Mouse (Mus musculus) heart, adult 9 months (tissue): ENCODE data around the gene Nras.

Experiments
- DNase-seq, 2 experiments: peaks; one replicate each; pipeline ENCODE4 v3.0.0; 2022; ENCODE audit warnings: low spot score in 2 of 2

Nras gene

DNA sequence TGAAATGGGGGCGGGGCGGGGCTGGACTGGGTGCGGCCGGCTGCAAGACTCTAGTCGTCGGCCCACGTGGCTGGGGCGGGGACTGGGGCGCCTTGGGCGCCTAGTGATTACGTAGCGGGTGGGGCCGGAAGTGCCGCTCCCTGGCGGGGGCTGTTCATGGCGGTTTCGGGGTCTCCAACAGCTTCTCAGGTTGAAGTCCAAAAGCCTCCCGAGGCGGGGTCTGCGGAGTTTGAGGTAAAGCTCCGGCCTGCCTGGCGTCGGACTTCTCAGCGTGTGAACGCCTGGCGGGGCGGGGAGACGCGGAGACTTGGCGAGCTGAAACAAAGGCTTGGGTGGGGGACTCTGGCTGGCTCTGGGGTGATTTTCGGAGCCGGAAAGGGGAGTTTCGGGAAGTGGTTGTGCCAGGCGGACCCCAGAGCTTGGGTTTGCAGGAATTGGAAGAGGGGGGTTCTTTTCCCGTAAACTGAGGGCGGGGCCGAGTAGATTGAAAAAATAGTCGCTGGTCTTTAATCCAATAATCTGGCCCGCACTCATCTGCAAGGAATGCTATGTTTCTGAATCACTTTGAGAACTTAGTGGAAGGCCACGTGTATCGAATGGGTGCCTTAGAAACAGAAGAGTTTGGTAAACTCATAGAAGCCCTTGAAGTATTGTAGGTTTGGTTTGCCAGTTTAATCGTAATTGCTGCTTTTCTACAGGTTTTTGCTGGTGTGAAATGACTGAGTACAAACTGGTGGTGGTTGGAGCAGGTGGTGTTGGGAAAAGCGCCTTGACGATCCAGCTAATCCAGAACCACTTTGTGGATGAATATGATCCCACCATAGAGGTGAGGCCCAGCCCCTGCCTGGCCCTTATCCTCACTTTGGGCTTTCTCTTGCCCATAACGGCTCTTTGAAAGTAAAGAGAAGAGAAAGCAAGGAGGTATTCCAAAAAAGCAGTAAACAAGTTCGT is at the start of gene Nras:
Nras (plus strand) TSS at position 79 of the 951 bp plus-strand sequence.
- peak; percentile 93 to 94 for DNase-seq

DNA sequence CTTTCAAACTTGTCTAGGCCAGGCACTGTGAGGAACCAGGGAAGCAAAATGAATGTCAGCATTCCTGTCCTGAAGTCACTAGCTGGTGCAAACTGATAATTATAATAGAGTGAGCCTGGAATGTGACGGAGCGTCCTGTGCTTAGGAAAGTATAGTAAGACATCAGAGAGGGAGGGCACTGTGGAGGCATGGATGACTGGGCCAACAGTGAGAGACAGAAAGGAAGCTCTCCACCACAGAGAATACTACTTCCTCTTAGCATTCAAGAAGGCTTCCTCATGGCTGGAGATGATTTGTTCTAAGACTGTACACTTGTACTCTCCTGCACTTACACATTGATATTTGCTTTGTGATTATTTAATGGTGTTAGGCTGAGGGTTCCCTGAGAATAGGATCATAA is 40.7 kb upstream of the Nras start:
- DNase-seq = no peak

DNA sequence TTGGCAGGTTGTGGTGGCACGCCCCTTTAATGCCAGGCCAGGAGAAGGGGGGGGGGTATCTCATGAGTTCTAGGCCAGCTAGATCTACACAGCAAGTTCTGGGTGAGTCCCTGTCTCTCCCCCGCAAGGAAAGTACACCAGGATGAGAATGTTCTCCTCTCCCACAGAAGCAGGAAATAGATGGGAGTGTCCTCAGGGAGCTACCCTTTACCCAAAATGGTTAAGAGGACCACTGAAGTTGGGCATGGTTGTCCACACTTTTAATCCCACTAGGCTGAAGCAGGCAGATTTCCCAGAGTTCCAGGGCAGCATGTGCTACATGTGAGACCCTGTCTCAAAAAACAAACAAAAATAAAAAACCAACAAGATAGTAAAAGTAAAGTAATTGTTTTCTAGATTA is 38.6 kb upstream of the Nras start:
- DNase-seq = no peak

DNA sequence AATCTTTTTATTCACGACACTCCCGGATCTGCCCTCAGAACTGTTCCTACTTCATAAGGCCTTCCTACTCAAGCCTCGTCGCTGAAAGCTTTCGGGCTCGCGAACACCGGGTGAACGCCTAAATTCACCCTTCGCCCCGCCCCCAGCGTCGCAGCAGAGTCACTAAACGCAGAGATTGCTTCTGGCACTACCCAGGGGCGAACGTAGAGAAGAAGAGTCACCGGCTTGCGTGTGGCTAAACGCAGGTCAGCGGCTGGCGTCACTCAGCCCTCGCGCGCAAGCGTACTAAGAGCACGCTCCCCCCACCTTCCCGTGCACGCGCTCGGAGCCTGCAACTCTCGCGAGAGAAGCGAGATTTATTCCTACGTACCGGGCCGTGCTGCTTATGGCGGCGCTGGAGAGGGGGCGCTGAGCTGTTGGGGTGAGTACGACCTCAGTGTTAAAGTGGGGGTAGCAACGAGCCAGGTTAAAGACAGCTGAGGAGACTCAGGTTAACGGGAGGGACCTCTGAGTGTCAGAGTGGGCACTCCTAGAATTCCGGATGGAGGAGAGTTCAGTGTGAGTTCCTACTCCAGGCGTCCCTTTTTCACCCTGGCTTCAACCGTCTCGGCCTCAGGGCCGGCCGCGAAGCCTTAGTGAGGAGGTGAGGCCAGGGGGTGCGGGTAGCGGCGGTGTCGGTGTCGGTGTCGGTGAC is 37.7 kb upstream of the Nras start, which contains the start of gene Csde1:
Csde1 (plus strand) TSS at position 178 of the 694 bp plus-strand sequence.
- peak; percentile 98 for DNase-seq

DNA sequence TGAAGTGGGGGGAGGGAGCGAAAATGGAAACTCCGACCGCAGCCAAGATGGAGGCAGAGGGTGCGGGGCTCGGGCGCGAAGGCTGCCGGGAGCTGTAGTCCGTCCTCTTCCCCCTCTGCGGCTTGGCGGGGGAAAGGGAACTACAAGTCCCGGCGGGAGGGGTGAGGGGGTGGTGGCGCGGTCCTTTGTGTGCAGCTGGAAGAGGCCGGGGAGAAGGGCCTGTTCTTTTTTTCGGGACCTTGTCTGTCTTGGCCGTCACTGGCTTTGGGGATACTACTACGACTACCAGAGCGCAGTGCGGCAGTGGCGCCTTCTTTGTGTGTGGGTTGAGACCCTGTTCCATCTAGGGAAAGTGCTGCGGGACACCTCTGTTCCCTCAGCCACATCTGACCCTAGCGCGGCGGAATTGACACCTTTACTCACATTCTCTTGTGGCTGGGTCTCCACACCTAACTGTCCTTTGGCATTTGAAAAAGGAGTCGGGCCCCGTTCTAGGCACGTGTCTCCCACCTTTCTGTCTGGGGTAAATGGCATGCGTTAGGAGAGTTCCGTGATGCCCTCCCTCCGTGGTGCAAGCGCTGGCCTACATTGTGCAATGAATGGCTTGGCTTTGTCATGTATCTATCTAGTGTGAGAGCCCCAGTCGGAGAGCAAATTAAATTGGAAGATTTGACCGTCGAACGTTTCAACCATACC is 37.0 kb upstream of the Nras start:
- DNase-seq = peak; percentile 85 to 88

DNA sequence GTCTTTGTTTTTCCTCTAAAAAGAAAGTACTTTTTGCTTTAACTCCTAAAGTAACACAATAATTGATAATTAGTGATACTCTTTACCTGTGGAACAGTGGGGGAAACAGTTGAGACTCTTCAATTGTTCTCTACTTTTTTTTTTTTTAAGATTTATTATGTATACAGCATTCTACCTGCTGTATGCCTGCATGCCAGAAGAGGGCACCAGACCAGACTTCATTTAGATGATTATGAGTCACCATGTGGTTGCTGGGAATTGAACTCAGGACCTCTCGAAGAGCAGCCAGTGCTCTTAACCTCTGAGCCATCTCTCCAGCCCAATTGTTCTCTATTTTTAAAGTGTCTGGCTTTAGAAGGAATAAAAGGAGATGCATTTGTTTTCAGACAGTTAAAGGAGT is 31.9 kb upstream of the Nras start:
- DNase-seq = no peak

DNA sequence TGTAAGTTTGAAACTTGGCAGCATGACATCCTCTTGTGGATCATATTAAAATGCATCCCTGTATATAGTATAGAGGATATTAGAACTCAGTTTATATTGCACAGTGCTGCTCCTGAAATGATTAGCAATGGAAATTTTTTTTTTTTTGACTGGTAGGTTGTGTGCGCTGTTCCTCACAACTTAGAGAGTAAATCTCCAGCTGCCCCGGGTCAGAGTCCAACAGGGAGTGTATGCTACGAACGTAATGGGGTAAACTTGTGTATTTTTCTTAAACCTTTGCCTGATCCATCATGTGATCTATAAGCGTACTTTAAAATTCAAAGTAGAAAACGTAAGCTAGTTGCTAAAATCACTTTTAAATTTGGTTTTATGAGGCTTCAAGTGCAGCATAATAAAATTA is 17.8 kb upstream of the Nras start:
- no peak for DNase-seq

DNA sequence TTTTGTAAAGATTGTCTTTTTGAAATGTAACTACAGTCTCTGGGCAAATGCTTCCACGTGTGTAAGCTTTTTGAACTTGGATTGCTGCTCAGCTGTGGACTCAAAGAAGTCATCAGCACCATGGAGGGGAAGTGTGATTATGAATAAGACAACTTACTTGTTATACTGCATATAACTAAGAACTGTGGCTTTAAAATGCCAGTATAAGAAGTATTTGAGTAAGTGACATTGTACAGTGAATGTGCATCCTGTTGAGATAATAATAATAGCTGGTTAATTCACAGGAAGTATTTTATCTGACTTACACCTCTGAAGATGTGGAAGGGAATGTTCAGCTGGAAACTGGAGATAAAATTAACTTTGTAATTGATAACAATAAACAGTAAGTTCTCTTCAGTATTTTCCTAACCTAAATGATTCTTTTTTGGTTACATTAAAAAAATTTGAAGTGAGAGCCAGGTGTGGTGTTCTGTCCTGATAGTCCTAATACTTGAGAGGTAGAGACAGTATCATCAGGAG is 17.2 kb upstream of the Nras start:
- DNase-seq = no peak

DNA sequence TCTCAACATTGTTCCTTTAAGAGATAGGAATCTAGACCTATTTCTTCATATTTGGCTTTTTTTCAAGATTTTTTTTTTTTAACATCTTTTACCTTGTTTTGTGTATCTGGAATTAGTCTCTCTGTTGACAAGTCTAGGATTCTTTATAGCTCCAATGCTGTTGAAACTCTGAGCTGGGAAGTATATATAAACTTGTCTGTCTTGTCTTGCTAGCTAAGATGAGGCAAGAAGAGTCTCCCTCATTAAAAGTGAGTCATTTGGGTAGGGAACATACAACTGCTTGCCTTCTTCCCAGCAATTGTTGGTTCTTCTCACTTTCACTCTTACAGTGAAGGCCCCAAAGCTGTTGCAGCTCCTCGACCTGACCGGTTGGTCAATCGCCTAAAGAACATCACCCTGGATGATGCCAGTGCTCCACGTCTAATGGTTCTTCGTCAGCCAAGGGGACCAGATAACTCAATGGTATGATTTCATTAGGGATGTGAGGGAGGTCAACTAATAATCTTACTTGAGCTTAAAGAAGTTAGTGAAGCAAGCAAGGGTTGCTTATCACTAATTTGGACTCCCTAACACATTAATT is 2.0 kb upstream of the Nras start:
- DNase-seq = no peak

DNA sequence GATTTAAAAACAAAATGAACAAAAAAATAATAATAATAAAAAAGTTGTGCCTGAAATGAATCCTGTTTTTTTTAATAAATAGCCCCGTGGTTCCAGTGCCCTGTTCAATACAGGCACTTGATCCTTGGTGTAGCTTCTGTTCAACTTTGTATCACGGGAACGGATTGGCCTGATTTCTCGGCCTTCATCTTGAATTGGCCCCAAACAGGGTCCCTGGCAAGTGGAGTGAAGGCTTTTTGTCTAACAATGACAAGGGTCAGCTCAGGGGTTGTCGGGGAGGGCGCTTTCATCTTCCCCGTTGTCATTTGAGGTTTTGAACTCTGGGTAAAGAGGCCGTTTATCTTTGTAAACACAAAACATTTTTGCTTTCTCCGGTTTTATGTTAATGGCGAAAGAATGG is 333 bp upstream of the Nras start:
- DNase-seq = no peak

DNA sequence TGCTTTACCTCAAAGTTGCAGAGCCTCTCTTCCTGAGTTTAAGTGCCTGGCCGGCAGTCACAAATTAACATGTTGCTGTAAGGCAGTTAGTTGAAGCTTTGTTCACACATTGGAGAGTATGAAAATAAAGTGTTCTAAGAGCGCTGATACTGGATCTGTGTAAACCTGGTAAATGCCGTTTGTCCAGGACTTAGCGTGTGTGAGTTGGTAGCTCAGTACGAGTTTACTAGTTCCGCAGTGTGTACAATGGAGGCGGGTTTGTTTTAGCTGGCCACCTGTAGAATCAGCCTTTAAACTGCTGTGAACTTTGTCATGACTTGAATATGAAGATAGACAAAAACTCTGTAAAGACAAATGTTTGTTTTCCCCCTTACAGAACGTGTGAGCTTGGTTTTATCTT is 8.8 kb downstream of the Nras start:
- no peak for DNase-seq

DNA sequence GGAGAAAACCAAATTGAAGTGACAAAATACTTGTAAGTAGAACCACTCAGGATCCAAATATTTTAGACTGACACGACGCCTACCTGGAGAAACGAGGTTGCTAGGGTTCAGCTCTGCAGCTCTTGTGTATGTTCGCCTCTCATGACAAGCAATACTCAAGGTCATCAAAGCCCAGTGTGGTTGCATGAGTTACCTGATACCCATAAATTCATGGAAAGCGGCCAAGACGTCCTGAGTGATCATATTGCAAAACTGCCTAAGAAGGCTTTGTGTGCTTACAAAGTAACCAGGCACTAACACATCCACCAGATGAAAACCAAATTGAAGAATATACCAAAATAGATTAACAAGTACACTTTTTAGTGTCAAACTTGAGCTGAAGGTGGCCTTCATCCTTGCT is 10.9 kb downstream of the Nras start:
- no peak for DNase-seq

DNA sequence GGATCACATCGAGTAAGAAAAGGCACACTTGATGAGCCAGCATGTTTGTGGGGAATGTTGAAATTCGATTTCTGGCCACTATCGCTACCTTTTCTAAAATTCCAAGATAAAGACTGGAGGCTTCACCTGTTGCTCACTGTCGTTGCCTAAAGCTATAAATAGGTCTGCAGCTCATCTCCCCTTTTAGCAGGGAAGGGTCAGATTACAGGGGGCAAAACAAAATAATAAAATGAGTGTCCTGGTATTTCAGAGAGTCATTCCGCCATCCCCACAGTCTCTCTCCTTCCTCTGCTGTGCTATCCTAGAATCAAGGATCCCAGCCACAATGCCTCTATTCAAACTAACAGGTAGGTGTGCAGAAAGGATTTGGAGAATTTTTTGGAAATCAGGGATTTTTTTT is 15.7 kb downstream of the Nras start, which contains the start of gene Ampd1:
Ampd1 (plus strand) TSS at position 244 of the 400 bp plus-strand sequence.
- DNase-seq = no peak

DNA sequence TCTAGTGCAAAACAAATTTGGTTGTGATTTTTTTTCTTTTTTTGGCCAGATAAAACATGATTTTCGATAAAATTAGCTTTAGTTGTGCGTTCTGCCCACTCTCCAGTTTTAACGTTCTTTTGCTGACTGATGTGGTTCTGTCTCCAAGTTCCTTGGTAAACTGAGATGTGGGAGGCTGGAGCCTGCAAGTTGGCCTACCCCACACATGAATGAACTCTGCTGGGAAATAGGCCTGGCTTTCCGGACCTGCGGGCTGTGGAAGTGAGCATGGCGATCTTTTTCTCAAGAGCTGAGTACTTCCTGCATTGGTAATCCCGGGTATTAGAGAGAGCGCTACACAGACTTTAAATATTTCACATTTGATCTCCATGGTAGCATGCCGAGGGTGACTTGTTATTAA is 17.8 kb downstream of the Nras start:
- DNase-seq = no peak

DNA sequence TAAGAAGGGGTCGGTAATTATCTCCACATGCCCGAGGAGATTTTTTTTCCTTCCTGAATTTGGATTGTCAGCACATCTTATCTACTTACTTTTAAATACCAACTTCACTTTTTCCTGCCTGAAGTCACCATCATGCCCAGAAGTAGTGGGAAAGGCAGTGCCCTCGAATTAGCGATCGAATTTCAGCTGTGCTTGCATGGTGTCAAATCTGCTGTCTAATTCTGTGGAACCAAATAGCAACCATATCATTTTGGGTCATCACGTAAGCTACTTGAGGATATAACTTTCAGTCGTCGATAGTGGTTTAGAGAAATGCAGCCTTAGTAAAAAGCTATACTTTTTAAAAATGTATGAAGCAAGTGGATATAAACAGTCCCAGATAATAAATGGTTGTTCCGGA is 18.4 kb downstream of the Nras start:
- DNase-seq = no peak

DNA sequence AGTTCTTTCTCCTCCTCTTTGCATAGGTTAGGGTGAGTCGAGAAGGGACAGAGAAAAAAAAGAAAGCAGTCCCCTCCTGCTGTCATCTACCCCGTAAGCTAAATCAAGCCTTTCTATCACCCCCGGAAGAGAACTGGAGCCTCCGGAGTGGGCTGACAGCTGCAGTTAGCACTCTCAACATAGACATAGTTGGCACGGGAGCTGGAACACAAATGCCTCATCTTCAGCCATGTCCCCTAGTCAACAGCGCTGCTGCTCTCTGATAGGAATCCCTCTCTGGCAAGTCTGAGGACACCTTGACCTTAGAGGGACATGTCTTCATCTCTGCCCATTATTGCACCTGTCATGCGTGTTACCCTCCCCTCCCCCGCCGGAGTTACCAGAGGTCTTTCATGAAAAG is 21.2 kb downstream of the Nras start:
- no peak for DNase-seq

DNA sequence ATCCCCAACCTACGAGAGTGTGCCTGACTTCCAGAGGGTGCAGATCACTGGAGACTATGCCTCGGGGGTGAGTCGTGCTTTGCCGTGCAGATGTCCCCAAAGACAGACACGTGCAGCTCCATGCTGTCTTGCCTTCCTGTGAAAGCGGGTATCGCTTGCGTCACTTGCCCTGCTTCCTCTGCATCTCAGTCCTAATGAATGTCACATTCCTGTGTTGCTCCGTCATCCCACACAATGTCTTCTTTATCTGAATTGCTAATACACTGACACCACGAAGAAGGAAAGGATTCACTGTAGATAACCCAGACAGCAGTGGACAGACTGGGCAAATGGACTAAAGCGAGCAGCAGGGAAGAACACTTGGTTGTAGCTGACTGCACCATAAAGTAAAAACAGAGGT is 23.0 kb downstream of the Nras start:
- no peak for DNase-seq

DNA sequence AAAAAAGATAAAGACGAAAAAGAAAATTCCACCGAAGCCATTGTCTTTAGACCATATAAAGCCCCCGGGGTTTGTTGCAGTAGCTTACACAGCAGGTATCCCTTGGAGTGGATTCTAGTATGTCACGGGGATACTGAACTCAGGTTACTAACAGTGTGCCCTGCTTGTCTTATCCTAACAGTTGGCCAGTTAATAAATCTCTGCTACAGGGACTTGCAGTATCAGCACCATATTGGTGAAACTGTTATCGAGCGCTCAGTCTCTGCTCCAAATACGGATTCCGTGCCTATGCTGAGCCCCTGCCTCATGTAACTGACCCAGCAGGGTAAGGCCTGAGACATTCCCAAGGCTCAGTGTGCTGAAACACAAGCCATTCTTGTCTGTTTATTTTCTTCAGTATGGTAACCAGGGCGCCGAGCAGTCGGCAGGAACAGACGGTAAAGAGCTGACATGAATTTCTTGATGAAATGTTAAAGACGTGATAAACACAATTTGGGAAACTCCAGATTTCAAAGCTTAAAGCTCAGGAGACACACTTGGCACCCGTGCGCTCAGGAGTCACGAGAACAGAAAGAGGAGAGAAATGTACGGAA is 23.9 kb downstream of the Nras start:
- no peak for DNase-seq

DNA sequence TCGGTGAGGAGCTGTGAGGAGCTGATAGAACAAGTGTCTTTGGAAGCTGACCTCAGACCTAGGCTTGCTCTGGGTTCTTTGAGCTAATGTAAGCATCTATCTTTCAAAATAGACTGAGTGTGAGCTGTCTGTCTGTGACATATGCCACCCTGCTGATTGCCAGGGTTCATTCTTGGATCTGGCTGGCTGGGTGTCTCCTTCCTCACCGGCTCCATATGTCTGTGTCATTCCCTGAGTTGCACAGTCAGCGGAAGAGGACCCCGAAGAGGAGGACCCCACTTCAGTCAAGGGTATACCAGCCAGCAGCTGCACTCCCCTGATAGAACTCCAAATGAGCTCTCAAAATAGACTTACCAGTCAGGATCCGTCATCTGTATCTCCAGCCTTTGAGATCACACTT is 24.7 kb downstream of the Nras start:
- no peak for DNase-seq

DNA sequence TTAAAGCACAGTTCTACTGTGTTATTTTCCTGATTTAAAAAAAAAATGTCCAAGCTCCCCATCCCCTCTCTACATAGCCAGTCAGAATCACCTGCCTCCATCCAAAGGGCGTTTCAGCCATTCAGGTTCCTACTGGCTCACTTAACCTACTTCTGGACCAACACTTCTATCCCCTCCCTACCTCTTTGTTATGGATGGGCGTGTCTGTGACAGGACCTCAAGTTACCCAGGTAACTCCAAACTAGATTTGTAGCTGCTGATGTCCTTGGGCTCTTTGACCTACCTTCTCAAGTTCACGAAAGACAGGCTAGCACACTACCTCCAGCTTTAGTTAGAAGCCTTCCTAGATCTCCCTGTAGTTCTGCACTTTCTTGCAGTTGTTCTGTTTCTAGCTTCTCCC is 27.9 kb downstream of the Nras start:
- DNase-seq = no peak

DNA sequence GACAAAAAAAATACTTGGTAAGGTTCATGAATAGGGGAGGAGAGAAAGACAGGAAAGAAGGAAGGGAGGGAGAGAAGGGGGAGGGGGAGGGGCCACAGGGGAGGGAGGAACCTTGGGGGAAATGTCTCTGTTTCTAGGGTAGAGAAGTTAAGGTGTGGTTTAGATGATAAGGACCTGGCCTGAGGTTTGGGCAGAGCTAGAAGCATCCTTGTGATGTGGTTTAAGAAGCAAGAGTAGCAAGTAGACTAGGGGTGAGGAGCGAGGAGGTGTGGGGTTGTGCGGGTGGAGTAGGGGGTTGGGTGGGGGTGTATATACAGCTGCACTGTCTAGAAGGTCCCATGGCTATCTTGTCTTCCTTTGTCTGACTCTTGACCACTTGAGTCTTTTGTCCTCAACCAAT is 33.7 kb downstream of the Nras start:
- DNase-seq = no peak
